Mouse (Mus musculus): ENCODE data around the gene Stox2.

Gene Stox2

GRCm38 (mm10) chr8:47305880-47306279 lies 140.3 kb downstream of the Stox2 start:
- in situ Hi-C loops (cut with MboI, MseI), result loop anchor here (10.0 kb wide), 1 partner anchor 1851 kb away; no protein-coding TSS in a partner anchor

DNA sequence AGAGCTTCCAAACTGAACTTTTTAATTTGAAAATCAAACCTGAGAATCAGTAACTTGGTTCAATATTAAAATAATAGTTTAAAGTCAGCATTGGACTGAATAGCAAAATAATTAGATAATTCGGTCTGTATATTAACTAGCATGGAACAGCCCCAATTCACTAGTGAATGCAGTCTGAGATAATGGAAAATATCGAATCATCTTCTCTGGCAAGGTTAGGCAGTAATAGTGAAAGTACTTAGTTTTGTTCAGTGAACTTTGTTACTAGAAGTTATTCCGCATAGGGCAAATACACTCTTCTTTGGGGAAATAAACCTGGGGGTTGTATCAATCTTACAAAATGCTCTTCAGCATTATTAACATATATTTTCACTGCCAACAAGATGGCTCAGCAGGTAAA lies 147.7 kb downstream of the Stox2 start:
- in situ Hi-C loops (cut with MboI, MseI), result no loop called here

DNA sequence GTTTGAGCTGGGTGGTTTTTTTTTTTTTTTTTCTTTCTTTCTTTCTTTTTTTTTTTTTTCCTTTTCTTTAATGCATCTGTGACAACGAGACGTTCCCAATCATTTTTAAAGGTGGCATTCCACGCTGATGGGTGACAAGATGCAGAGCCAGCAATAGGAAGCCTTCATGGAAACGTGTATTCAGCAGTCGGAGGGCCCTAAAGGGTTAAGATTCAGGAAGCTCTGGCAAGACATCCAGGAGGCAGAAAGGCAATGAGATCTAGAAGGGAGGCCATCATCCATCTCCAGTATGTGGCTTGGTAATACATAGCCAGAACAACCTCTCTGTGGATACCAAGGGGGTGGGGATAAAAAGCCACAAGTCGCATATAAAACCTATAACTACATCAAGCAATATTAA lies 156.5 kb downstream of the Stox2 start:
- in situ Hi-C loops (cut with MboI, MseI), result no loop called here

DNA sequence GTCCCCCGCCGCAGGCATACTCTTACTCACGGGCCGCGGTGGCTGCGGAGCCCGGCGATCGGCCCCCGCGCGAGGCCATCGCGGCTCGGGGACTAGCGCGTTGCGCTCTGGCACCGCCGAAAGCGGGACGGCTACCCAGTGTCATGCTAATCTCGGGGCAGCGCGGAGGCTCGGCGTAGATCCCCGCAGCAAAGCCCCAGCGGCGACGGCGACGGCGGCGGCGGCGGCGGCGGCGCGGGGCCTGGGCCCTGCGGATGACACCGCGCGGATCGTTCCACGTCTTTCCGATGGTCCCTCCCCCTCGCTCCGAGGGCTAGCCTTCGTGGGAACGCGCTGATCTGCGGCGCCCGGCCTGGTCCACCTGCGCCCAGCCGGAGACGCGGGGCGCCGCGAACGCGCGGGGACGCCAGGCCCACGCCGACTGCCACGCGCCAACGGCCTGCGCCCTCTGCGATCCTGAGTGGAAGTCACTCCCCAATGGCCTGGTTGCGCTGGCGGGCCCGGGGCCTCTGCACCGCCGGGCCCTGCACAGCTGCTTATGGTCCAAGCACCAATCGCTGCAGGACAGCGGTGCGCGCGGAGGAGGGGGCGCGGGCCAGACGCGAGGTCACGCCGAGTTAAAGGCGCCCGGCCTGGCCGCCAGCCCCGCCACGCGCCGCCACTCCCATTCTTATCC lies 157.2 kb downstream of the Stox2 start:
- in situ Hi-C loops (cut with MboI, MseI), result no loop called here

GRCm38 (mm10) chr8:47288131-47288865 lies 157.9 kb downstream of the Stox2 start:
- in situ Hi-C loops (cut with MboI, MseI), result no loop called here

- in situ Hi-C loops (cut with MboI, MseI), result no loop called here
Observed at GRCm38 (mm10) chr8:47287641-47288130, 158.5 kb downstream of the Stox2 start.

- in situ Hi-C loops (cut with MboI, MseI), result no loop called here
Observed at GRCm38 (mm10) chr8:47287201-47287621, 159.0 kb downstream of the Stox2 start.

DNA sequence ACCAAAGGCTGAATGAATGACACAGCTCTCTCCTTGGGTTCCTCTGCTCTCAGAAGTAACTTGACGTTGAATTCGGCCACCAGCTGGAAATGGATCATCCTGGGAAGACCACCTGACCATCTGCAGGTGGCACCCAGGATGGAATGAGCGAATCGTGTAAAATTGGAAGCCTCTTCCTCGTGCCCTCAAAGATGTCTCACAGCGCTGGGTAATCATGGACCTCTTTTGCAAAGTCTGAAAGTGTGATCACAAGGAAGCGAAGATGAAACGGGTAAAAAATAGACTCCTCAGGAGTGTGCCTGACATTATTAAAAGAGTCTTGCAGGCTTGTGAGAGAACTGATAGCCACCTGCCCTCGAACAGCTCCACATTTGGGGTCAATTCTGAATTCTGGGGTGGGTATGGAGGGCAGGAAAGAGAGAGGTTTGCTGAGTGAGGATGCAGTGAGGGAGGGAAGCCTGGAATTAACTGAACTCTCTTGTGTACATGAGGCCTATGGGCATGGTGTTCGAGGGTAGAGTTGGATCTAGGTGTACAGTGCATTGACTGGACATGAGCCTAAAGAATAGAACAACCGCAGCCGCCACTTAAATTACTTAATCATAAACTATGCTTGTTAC lies 160.0 kb downstream of the Stox2 start:
- in situ Hi-C loops (cut with MboI, MseI), result no loop called here

DNA sequence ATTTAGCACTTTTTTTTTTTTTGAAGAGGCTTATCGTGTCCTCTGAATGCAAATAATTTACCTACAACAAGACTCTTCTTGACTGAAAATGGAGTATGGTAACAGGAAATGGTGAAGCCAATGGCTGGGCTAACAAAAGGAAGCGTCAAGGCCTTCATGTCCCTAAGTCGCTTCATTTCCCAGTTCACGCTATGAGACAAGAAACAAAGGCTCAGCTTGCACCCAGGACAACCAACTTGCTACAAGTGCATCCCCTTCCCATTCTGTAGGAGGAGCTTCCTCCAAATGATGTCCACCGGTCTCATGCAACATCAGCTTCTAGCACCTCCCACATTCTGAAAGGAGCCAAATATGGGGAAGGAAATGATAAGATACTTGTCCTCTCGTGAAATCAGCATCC lies 160.7 kb downstream of the Stox2 start:
- in situ Hi-C loops (cut with MboI, MseI), result no loop called here

DNA sequence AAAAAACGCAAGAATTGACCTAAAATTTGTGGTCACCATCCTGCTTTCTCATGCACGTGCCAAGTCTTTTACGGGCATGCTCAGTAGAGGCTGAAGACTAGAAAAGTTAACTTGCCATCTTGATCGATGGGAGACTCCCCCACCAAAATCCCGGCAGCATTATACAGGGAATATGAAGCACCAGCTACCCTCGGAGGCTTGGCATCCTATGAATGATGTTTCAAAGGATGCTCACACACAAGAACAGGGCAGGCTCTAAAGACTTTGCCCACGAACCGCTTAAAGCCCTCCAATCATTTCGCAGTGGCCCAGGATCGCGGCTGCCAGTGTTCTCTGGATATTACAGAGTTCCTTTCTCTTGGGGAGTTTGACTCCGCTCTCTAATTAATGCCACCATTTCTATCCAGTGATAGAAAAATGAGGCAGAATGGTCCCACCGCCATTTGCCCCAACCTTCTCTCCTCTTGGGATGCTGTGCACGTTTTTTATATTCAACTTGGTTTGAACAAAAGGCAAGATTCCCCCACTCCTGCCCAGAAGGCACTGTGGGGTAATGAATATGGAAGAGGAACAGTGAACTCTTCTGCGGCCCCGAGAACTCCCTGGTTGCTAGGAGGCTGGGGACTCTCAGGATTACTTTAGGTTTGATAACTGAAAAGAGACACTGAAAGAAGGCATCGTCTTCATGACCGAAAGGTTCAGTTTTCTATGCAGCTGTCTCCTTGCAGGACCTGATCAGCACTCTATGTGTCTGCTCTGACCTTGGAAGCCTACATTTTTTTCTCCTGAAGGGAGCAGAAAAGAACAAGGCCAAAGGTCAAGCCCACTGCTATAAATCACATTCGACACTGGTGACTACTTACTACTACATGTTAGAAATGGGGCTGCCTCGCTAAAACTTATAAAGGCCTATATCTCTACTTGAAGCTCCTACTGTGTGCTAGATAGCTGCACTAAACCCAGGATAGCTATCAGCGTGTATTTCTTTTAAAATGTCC lies 161.5 kb downstream of the Stox2 start:
- in situ Hi-C loops (cut with MboI, MseI), result no loop called here

DNA sequence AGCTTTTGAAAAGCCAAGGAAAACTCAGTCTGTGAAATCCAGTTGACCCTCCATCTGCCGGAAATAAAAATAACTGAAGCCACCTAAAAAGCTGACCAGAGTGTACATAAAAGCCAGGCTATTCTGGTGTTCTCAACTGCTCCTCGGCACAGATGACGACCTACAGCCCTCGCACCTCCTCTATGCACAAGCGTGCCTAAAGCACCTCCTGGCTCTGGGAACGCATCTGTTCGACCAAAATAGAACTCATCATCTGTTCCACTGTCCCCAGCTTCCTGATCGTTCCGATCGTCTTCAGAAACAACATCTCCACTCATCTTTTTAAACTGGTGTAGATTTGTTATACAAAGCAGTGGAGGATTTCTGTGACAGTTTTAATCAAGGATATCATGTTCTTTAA lies 166.3 kb downstream of the Stox2 start:
- in situ Hi-C loops (cut with MboI, MseI), result no loop called here

DNA sequence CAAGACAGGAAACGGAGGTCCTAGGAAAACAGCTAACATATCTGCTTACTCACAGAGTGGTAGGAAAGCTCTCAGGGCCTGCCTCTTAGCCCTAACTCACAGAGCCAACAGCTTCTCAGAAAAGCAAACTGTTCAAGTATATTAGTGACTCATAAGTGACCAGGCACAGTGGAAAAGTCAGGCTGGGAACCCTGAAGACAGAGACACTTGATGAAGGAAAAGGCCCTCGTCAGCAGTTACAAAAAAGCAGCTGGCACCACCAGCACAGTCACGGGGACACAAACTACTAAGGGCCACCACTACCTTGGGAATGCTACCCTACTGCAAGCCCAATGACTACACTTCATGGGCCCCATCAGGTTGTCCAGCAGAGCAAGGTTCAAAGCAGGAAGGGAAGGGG lies 168.0 kb downstream of the Stox2 start:
- in situ Hi-C loops (cut with MboI, MseI), result no loop called here

DNA sequence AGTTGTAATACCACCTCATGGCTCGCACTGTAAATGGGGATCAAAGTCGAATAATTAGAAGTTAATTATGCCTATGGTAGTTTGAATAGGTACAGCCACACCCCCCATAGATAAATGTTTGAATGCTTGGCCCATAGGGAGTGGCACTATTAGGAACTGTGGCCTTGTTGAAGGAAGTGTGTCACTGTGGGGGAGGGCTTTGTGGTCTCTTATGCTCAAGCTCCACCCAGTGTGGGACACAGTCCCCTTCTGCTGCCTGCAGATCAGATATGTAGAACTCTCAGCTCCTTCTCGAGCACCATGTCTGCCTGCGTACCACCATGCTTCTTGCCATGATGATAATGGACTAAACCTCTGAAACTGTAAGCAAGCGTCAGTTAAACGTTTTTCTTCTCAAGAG lies 177.2 kb downstream of the Stox2 start:
- in situ Hi-C loops (cut with MboI, MseI), result loop anchor here (10.0 kb wide), 1 partner anchor 1476 kb away; no protein-coding TSS in a partner anchor

DNA sequence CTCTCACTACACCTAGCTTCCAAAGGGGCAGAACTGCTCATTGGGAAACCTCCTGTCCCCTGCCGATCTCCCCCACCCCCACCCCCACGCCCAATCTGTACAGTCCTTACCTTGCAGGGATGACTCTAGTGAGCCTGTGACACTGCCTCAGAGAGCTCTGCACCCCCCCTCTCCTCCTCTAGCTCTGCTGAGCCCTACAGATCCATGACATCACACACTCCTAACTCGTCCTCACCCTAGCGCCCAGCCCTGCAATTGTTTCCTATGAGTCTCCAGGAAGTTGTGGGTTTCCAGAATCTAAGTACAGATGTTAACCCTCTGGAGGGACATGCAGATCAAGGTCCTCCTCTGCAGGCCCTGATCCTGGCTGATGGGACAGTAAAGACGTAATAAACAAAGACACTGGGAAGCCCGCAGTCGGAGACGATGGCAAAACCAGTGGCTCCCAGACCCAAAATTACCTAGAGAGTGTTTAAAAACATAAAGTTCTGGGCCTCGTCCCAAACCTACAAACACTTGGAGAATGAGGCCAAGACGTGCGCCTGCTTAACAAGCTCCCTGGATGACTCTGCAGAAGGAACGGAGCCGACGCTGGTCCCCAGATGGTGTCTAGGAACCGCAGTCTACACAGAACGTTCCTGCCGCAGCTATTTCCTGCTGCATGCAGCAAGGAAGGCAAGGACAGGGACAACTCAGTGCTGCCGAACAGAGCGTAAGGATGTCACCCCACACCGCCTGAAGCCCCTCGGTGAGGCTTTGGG lies 177.9 kb downstream of the Stox2 start:
- in situ Hi-C loops (cut with MboI, MseI), result loop anchor here (10.0 kb wide), 1 partner anchor 1477 kb away; no protein-coding TSS in a partner anchor

DNA sequence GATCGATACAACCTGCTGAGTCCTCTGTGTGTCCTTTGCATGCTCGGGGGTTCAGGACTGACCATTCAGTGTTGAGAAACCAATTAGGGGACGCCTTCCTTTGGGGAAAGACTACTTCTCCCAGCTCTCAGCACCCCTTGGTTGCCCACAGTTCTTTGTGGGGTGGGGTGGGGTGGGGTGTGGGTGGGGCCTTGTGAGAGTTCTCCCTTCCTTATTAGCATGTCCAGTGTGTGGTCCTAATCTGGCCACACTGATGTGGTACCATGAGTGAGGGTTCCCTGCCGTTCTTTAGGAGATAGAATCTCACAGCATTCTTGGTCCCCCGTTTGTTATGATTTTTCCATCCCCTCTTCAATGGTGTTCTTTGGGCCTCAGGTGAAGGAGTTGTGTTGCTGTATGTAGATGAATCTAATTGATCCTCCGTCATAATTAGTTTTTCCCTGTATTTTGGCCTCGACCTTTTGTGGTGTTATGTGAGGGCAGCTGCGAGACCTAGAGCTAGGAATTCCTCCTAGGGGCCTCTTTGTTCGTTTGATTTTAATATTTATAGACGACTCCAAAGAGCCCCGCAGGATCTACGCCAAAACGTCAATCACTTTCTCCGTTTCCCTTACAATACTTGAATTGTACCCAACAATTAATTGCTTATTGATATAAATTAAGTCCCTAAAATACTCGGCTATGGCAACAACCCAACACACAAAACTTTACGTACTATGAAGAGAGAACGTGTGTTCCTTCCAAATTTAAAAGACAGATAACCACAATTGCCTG lies 182.9 kb downstream of the Stox2 start:
- in situ Hi-C loops (cut with MboI, MseI), result loop anchor here (5.0 to 10.0 kb wide), 2 partner anchors 381 to 1482 kb away; no protein-coding TSS in a partner anchor

DNA sequence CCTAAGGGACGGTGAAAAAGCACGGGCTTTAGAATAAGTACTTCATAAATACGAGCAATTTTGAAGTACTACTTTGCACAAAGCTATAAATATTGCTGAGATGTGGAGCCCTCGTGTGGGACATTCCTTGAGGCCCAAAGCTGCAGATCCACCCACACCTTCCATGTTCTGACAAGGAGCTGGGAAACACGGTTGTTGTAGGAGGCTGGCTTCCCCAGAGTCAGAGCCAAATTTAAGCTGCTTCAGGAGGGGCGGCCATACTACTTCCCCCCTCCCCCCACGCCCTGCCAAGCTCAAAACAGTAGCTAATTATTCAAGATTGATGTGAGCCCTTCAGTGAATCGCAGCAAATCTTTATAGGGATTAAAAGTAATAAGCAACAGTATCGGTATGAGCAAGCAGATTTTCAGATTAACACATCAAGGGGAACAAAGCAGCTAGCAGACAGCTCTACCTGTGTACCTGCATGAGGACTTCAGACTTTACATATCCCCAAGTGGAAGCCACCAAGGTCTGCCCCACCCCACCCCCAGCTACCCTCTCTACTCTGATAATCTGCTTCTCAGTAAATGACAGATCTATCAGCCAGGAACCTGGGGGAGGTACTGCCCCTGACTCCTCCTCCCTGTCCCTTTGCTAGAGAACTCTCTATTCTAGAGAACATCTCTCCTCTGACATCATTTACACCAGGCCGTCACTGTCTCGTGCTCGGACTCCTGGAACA lies 185.2 kb downstream of the Stox2 start:
- in situ Hi-C loops (cut with MboI, MseI), result loop anchor here (5.0 to 10.0 kb wide), 2 partner anchors 379 to 1484 kb away; no protein-coding TSS in a partner anchor

DNA sequence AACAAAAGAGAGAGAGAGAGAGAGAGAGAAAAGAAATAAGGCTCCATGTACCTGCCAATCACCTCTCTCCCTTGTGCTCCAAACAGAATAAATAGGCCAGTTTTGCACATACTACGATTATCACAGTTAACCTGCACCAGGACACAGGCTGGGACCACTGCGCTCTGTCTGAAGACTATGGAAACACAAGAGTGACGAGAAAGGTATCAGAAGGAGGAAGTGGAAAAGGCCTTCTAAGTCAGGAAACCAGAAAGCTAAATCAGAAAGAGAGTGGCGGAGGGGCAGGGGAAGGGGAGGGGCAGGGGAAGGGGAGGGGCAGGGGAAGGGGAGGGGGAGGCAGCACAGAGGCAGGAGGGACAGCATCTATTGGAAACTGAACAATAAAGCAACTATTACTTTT lies 195.3 kb downstream of the Stox2 start:
- in situ Hi-C loops (cut with MboI, MseI), result no loop called here

DNA sequence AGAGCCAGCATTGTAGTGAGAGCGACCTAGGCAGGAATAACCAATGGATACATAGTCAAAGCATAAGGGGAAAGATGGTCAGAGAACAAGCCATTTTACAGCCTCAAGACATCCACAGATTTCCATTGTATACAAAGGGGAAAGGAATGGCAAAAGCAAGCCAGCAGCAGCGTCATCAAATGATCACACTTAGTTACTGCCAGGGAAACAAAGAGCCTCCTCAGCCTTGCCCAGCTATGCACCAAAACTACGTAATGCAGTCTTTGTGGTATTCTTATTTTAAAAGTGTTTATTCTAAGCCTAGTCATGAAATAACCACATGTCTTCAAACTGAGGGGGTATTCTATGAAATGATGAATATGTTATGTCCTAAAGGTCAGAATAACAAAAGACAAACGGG lies 201.0 kb downstream of the Stox2 start:
- in situ Hi-C loops (cut with MboI, MseI), result no loop called here

DNA sequence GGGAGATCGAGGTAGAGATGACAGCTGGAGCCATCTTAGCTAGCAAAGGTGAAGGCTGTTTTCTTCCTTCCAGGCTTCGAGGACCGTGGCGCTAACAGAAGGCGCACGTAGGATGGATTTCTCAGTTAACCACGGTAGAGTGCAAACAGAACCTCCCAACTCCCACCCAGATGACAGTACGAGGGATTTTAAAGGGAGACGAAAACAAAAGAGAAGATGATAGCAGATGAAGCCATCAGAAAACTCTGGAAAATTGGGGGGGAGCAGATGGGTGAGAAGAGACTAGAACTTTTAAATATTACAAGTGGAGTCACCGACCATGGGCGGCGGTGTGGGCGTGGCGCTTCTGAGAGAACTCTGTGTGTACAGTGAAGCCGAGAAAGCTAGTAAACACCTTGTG lies 202.0 kb downstream of the Stox2 start:
- in situ Hi-C loops (cut with MboI, MseI), result no loop called here

Data from regulatory T cell (primary cell).